Mouse (Mus musculus) kidney, adult 8-10 months (tissue): ENCODE measurements at regions not wholly inside any gene's neighbourhood (a gene's known extent, or its start where the extent isn't known, plus 50 kb on each side); places are given as distances from the start of the nearest gene placed in this dataset.
A peak's percentile ranks its signal among the peaks of the same experiment; 100 is the strongest.
"Not testable (repeated sequence)": the region's sequence is repeated elsewhere in the genome, so short reads cannot be mapped to it uniquely, and the experiment has no call there.

Experiments used
- DNase-seq, 2 experiments: peaks; one replicate each; pipeline ENCODE4 v3.0.0; 2022

GRCm38 (mm10) chr10:108111398-108111797 is 50.6 kb upstream of the Ppp1r12a start:
- DNase-seq, result peak in 1 of 2 experiments; percentile 4

- no peak for DNase-seq
Observed at GRCm38 (mm10) chr10:108110891-108111290, 51.1 kb upstream of the Ppp1r12a start.

DNA sequence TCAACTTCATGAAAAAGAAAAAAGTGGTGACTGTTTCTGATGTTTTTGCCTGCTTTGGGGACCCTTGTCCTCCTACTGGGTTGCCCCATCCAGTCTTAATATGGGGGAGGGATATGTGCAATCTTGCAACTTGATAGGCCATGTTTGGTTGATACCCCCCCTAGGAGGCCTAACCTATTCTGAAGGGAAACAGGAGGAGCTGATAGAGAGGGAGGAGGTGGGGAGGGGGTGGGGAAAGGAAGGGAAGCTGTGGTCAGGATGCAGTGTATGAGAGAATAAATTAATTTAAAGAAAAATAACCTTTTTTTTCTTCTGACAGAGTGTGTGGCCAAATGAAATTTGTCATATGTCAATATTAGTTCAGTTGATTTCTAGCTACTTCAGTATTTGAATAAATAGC is 51.8 kb upstream of the Ppp1r12a start:
- DNase-seq, result no peak

DNA sequence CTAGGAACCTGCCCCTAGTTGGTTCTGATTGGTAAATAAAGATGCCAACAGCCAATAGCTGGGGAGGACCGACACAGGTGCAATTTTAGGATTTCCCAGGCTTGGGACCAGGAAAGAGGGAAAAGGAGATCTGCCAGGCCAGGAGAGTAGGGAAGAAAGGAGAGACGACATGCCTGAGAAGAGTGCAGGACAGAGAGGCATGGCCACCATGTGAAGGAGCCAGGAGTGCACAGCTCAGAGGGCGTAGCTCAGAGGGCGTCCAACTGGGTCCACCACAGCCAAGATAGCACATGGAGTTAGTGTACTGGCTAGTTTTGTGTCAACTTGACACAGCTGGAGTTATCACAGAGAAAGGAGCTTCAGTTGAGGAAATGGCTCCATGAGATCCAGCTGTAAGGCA is 53.5 kb upstream of the Ppp1r12a start:
- DNase-seq, result not testable (repeated sequence)

DNA sequence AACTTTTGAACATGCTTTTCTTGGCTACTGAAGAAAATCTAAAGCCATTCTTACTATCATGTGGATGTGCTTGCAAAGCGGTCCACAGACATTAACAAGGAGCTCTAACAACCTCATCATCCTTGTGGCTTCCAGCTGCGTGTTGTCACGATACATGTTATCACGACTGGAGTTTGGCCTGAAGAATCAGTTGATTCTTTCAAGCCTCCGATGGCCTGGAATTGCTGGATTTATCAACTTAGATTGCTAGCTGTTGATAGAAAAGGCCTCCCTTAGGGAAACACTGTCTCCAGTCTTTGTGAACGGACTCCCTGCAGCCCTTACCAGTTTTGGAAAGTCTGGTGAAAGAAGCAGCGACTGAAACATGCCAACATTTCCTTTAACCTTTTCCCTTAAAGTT is 60.5 kb upstream of the Ppp1r12a start:
- DNase-seq, result no peak

- DNase-seq, result no peak
Observed at GRCm38 (mm10) chr10:108093043-108093442, 69.0 kb upstream of the Ppp1r12a start.

DNA sequence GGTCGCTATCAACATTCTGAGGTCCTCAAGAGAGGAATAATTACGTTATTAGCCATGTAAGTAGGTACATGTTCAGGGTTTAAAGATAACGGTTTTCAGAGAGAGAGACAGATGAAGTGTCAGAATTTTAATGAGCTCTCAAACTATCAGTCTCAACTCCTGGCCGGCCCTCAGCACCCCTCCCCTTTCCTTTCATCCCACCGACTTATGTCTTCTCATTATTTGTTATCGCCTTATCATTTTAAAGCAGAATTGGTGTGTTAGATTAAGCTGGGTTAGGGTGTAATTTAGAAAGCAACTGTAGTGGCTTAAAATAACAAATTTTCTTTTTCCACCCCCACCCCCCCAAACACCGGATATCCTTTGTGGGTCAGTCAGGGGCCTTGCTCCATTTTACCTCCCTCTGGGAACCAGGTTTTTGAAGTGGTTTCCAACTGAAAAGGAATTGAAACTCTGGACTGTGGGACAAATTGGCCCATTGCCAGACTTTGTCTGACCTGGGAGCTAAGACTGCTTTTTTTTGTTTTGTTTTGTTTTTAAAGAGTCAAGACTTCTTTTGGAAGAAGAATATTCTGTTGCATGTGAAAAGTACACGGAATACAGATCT is 72.5 kb upstream of the Ppp1r12a start:
- DNase-seq, result peak in 1 of 2 experiments; percentile 15

DNA sequence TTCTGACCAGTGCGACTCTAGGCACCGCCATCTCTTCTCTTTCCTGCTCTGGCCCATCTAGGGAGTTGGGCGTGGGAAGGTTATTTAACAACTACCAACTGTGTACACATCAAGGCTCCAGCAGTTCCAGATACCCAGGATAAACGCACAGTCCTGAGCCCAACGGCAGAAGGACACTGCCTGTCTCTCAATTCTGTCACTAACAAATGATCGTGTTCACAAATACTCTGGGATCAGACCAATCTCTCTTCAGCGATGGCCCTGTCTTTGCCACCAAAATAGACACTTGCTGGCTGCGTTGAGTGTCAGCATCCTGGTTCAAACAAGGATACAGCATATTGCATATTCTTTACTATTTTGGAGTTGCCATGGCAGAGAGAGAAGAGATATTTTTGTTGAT is 73.1 kb upstream of the Ppp1r12a start:
- DNase-seq, result no peak

DNA sequence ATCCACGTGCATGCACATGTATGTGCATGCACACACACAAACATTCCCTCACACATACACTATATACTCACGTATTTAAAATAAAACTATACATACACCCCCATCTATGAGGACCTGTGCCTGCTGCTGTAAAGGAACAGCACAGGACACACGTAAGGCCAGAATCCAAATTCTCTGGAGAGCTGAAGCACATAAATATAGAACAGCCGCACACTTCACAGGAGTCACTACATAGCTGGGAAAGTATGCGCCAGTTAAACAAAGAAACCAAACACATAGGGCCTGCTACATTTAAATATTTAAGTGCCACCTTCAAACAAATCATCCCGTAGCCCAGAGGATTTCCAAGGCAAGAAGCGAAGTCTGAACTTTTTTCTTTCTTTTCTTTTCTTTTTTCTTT is 73.8 kb upstream of the Ppp1r12a start:
- DNase-seq, result no peak

DNA sequence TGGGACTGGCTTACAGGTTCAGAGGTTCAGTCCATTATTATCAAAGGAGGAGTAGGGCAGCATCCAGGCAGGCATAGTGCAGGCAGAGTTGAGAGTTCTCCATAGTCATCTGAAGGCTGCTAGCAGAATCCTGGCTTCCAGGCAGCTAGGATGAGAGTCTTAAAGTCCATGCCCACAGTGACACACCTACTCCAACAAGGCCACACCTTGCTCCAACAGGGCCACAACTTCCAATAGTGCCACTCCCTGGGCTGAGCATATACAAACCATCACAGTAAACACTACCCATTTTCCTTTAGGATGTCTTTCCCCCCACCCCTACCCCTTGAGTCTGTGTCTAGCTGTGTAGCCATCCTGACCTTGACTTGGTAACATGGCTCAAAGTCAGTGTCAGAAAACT is 78.8 kb upstream of the Ppp1r12a start:
- DNase-seq, result no peak

DNA sequence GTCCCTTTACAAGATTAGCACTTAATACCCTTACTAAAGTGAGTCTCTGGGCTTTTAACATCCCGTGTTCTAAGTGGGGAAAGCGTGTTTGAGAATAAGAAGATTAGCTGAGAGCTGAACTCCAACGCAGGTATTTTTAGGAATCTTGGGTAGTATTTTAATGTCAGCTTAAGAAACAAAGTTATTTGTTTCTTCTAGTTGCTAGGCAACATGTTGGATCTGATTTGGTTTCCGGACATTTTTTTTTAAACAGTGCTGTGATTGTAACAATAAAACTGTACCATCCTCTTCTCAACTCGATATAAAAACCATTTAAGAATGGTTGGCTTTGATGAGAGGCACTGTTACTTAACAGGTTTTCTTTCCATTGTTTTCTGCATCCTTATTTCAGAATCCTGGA is 86.8 kb upstream of the Ppp1r12a start:
- DNase-seq, result no peak

DNA sequence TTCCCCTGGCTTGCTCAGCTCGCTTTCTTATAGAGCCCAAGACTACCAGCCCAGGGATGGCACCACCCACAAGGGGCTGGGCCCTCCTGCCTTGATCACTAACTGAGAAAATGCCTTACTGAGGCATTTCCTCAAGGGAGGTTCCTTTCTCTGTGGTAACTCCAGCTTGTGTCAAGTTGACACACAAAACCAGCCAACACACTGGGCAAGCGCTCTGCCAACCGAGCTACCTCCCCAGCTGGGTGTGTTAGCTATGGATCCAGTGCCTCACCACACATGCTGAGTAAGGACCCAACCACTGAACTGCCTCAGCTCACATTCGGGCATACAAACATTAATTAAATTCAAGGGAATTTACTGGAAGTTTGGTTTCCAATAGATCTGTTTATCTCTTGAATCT is 88.2 kb upstream of the Ppp1r12a start:
- DNase-seq, result no peak

DNA sequence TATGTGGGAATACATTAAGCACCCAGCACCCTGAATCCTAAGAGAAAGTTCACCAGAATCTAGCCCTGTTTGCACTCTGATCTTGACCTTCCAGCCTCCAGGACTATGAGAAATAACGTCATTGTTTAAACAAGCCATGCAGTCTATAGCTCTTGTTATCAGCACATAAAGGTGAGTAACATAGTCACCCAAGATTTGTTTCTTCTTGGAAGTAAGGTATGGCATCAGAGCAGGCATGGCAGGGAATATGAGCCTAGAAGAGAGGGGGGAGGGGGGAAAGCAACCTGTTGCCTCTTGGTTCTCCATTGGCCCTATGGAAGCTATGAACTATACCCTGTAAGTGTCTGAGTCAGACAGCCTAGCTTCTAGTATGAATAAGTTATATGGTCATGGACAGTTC is 89.8 kb upstream of the Ppp1r12a start:
- DNase-seq, result no peak

- DNase-seq, result no peak
Observed at GRCm38 (mm10) chr10:108071424-108071823, 90.6 kb upstream of the Ppp1r12a start.

DNA sequence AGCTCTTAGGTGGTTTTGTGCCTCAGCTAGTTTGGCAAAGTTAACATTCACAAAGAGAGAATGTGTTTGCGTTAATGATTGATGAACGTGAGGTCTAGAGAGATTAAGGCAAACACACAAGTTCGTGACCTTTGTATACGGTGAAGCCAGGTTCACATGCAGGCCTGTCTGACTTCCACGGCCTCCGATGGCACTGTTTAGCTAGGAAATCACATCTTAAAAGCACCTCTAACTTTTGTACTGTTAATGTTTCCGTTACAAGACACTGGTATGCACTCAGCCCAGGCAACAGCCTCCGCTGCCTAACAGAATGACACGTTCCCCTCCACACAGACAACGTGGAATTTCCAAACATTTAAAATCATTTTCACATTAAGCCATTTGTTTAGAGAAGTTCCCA is 94.3 kb upstream of the Ppp1r12a start:
- peak; percentile 58 to 79 for DNase-seq

- peak; percentile 60 to 73 for DNase-seq
Observed at GRCm38 (mm10) chr10:108066241-108066640, 95.8 kb upstream of the Ppp1r12a start.

DNA sequence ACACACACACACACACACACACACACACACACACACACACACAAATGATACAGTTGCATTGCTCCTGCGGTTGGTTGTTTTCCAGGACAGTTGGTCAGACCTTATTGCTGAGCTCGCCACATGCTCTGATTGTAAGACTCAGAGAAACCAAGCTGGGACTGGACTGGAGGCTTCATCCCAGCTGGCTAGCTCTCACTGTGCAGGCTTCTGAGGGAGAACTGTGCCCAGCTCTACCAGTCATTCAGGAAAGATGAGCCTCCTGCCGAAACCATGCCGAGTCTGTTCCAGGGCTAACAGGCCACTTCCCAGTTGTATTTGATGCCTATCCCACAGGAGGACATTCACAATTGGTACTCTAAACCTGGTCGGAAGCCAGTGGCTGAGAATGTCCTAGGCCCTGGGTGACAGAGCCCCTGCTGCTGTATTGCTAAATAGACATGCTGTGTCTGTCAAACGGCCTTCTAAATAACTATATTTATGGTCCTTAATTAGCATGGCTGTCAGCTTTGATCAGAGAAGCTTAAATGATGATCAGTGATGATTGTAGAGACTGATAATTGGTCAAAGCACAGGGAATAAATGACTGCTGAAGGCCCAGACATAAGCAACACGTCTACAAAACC is 100.1 kb upstream of the Ppp1r12a start:
- no peak for DNase-seq

DNA sequence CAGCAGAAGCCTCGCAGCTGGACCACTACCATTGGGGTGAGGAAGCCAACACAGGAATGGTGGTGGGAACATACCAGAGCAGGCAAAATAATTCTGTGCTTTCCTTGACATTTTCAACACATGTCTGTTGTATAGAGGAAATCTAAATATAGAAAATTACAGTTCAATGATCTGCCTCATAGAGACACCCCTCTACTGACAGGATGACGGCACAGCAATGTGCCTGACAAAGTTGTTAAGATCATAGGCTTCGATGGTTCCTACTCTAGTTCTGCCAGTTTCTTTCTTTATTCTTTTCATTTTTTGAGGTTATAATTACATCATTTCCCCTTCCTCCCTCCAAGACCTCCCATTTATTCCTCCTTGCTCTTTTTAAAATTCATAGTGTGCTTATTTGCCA is 101.4 kb upstream of the Ppp1r12a start:
- DNase-seq, result no peak

GRCm38 (mm10) chr10:108051637-108052036 is 110.4 kb upstream of the Ppp1r12a start:
- no peak for DNase-seq

DNA sequence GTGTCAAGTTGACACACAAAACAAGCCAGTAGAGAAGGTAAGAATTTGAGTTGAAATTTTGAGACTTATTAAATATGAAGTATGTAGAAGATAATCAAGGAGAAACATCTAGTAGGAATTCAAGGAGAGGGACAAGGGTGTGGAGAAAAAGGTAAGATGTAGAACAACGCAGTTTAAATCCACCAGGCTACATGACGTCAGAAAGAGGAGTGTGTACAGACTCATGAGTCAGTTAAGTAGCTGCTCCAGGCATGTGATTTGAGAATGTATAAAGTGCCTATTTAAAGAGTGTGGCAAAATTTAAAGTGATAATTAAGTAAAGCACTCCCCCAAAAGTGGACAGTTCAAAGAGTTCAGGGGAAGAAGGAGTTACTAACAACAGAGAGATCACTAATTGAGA is 113.6 kb upstream of the Ppp1r12a start:
- no peak for DNase-seq

DNA sequence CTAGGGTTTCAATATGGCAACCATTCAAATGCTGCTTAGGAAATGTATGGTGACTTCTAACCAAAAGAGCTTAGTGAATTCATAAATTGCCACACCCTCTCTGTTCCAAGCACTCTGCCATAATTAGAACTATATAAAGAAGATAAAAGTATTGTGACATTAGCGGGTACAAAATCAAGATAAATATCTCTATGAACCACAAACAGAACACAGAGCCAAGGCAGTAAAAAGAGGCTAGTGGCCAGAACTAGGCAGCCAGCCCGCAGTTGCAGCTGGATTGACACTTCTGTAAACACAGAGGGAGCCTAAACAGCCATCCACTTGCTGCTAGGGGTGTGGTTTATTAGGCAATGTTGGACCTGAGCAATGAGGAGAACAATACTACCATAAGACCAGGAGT is 118.5 kb upstream of the Ppp1r12a start:
- no peak for DNase-seq

- no peak for DNase-seq
Observed at GRCm38 (mm10) chr10:108040027-108040426, 122.0 kb upstream of the Ppp1r12a start.

- DNase-seq, result no peak
Observed at GRCm38 (mm10) chr10:108036486-108037109, 124.7 kb upstream of the Otogl start.

DNA sequence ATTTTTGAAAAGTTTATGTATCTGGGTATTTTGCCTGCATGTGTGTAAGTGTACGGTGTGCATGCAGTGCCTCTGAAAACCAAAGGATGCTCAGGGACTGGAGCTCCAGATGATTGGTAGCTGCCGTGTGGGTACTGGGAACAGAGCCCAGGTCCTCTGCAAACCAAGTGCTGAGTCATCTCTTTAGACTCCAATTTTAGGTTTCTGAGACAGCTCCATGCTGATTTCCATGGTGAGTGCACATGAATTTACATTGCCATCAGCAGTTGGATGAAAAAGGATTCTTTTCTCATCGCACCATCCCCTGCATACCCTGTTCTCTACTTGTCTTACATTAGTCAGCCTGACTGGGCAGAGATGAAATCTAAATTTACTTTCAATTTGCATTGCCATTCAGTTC is 122.1 kb upstream of the Otogl start:
- no peak for DNase-seq

- no peak for DNase-seq
Observed at GRCm38 (mm10) chr10:108033317-108033795, 121.4 kb upstream of the Otogl start.
